Mouse (Mus musculus): ENCODE results near the gene Chd4.

GRCm38 (mm10) chr6:125158944-125159492 is 63.2 kb downstream of the Chd4 start:
- TF ChIP-seq CTCF (IDR thresholded peaks at IDR 0.05; ENCODE audit: low read depth) (no peak), EP300 (IDR thresholded peaks at IDR 0.05; ENCODE audit: low read depth) (no peak)

Data from liver, postnatal 0 days (tissue).